Mouse (Mus musculus): ENCODE measurements at regions not wholly inside any gene's neighbourhood (a gene's known extent, or its start where the extent isn't known, plus 50 kb on each side); places are given as distances from the start of the nearest gene placed in this dataset.

DNA sequence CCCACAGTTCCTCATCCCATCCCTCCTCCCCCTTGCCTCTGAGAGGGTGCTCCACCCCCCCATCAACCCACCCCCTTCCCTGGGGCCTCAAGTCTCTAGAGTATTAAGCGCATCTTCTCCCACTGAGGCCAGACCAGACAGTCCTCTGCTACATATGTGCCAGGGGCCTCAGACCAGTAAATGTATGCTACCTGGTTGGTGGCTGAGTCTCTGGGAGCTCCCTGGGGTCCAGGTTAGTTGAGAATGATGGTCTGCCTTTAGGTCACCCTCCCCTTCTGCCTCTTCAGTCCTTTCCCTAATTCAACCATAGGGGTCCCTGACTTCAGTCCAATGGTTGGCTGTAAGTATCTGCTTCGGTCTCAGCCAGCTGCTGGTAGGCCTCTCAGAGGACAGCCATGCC lies 58.9 kb upstream of the Ubr2 start:
- DNase-seq (ENCODE audit: low spot score in 2 of 2) = no peak

- DNase-seq (ENCODE audit: low spot score in 2 of 2) = no peak
These were observed 55.0 kb upstream of the Ubr2 start for GRCm38 (mm10) chr17:47065307-47065901.

- no peak for DNase-seq (ENCODE audit: low spot score in 2 of 2)
These were observed 54.4 kb upstream of the Ubr2 start for GRCm38 (mm10) chr17:47064592-47065306.

DNA sequence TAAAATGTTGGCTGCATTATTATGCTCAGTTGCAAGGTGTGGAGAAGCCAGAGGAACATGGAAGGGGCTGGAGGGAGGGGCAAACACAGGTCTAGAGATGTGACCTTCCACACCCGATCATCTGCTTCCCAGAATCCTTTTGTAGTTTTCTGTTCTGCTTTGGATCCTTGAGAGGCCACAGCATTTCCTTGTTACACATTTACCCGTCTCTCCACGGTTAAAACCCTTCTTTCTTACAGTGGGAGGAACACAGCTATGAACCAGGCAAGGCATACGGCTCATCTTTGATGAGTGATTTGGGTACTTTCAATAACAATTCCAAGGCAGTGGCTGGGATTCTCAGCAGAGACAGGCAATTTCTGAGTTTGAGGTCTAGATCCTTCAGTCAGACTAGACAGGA lies 53.6 kb upstream of the Ubr2 start:
- no peak for DNase-seq (ENCODE audit: low spot score in 2 of 2)

DNA sequence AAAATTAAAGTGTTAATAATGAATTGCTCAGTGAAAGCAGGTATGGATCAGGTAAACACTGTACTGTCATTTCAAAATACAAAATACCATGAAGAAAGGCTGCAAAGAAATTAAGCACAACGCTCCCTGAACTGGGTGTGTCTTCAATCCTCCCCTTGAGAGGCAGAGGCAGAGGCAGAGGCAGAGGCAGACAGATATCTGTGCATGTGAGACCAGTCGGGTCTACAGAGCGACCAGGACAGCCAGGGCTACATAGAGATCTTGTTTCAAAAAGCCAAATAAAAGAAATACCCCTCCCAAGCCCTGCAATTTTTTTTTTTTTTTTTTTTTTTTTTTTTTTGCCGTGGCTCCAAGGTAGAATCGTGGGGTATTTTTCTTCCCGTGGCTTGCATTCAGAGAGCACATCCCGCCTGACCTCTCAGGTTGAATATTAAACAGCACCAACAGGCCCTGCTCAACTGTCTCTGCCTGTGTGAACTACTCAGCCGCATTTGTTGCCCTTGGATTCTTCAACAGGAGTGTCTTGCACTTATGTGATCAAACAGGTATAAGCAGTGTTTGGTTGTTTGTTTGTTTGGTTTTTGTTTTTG lies 50.8 kb upstream of the Ubr2 start:
- DNase-seq (ENCODE audit: low spot score in 2 of 2) = no peak
